Mouse (Mus musculus): ENCODE measurements at regions not wholly inside any gene's neighbourhood (a gene's known extent, or its start where the extent isn't known, plus 50 kb on each side); places are given as distances from the start of the nearest gene placed in this dataset.

GRCm38 (mm10) chr1:186472955-186473354 is 232.8 kb downstream of the Tgfb2 start:
- Histone ChIP-seq H3K4me1 (replicated peaks) (no peaks in the 10 kb centered on the region), H3K27ac (no peak overlapping the region), H3K27me3 (no peaks in the 10 kb centered on the region), H3K4me2 (no peak overlapping the region), H3K9me3 (replicated peaks) (no peaks in the 10 kb centered on the region), H3K36me3 (no peaks in the 10 kb centered on the region), H3K4me3 (no peak overlapping the region), H3K9ac (no peak overlapping the region)
- no peak for ATAC-seq (replicated peaks; ENCODE audit: insufficient number of reproducible peaks, insufficient read depth, low FRiP score, low read depth)
- 58% methylated on average over 10 of the region's 10 CpGs for WGBS

- H3K4me3 ChIP-seq = no peak overlapping the region
- no peaks in the 10 kb centered on the region for H3K27me3 ChIP-seq
- peaks cover 4% of the 10 kb centered on the region; the same call in 1 of the 2 replicates for H3K4me1 ChIP-seq (replicated peaks)
- 86% methylated on average over 5 of the region's 5 CpGs for WGBS
- H3K36me3 ChIP-seq = no peaks in the 10 kb centered on the region
- ATAC-seq (replicated peaks; ENCODE audit: insufficient number of reproducible peaks, insufficient read depth, low FRiP score, low read depth) = no peak
- H3K9me3 ChIP-seq (replicated peaks) = no peaks in the 10 kb centered on the region
- H3K27ac ChIP-seq = no peak overlapping the region
- no peak overlapping the region for H3K4me2 ChIP-seq
- H3K9ac ChIP-seq = no peak overlapping the region
Measured at GRCm38 (mm10) chr1:186465526-186465925, 240.3 kb downstream of the Tgfb2 start.

DNA sequence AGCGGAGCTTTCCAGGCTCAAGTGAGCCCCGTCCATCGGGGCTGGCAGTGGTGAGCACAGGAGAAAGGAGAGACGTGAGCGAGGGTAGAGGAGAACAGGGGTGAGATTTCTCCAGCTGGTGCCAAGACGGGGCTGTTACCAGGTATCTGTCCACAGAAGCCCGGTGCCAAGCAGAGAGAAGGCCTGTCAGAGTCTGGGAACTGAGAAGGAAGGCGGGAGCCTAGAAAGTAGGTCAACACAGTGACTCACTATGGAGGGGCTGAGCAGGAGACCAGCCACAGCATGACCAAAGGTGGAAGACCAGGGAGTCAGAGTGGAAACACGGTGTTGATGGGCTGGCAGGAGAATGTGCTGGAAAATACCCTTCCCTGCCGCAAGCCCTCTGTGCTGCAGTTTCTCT is 245.0 kb downstream of the Tgfb2 start:
- Histone ChIP-seq H3K4me1 (replicated peaks) (peaks cover 9% of the 10 kb centered on the region; the same call in 1 of the 2 replicates), H3K4me3 (no peak overlapping the region), H3K27me3 (no peaks in the 10 kb centered on the region), H3K27ac (no peak overlapping the region), H3K36me3 (no peaks in the 10 kb centered on the region), H3K9ac (no peak overlapping the region), H3K4me2 (no peak overlapping the region), H3K9me3 (replicated peaks) (no peaks in the 10 kb centered on the region)
- peak; percentile 58 for ATAC-seq (replicated peaks; ENCODE audit: insufficient number of reproducible peaks, insufficient read depth, low FRiP score, low read depth)
- WGBS = 59% methylated on average over 10 of the region's 10 CpGs

DNA sequence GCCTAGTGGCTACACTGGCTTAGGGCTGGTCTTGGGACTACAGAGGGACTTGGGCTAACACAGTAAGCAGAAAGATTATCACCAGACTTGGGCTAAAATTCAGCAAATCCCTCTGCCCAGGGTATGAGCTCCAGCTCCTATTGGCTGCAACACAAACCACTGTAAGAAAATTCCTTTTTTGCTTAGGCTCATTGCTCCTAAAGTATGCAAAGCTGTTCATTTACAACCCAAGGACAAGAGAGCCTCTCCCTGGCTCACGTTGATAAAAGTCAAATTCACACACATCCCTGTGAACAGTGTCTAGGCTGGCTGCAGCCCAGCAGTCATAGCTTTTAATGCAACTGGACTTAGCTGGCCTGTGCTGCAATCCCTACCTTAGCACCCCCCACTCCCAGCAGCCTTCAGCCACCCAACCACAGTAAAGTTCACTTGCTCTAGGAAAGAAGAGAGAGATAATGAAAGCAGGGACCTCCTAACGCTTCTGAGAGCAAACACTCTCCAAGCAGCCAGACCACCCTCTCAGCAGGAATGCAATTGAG is 247.6 kb downstream of the Tgfb2 start:
- Histone ChIP-seq H3K9ac (no peak overlapping the region), H3K9me3 (replicated peaks) (no peaks in the 10 kb centered on the region), H3K4me2 (no peak overlapping the region), H3K27ac (no peak overlapping the region), H3K27me3 (no peaks in the 10 kb centered on the region), H3K4me1 (replicated peaks) (peaks cover 9% of the 10 kb centered on the region; the same call in 1 of the 2 replicates), H3K36me3 (no peaks in the 10 kb centered on the region), H3K4me3 (no peak overlapping the region)
- ATAC-seq (replicated peaks; ENCODE audit: insufficient number of reproducible peaks, insufficient read depth, low FRiP score, low read depth) = no peak
- WGBS = 18% methylated on average over 2 of the region's 2 CpGs

DNA sequence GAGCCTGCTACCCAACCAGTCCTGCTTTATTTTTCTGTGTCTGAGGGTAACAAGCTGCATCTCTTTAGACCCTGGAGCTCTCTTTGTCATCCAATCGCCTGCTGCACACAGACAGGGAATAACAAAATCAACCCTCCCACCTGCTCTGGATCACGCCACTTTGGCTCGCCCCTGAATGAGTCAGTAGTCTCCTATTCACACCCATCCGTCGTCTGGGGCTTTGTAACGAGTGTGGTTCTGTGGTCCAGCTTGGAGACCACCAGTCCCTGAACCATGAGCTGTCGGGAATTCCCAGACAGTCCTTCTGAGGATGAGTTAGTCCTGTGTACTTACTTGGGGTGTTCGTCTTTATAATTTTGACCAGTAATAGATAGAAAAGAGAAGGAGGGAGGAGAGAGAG is 248.7 kb downstream of the Tgfb2 start:
- Histone ChIP-seq H3K9ac (no peak overlapping the region), H3K36me3 (no peaks in the 10 kb centered on the region), H3K27me3 (no peaks in the 10 kb centered on the region), H3K4me3 (no peak overlapping the region), H3K4me1 (replicated peaks) (peaks cover 9% of the 10 kb centered on the region; the same call in 1 of the 2 replicates), H3K9me3 (replicated peaks) (no peaks in the 10 kb centered on the region), H3K4me2 (no peak overlapping the region), H3K27ac (no peak overlapping the region)
- WGBS = 85% methylated on average over 8 of the region's 8 CpGs
- ATAC-seq (replicated peaks; ENCODE audit: insufficient number of reproducible peaks, insufficient read depth, low FRiP score, low read depth) = no peak

GRCm38 (mm10) chr1:186456131-186456530 is 249.7 kb downstream of the Tgfb2 start:
- Histone ChIP-seq H3K36me3 (no peaks in the 10 kb centered on the region), H3K4me1 (replicated peaks) (peaks cover 9% of the 10 kb centered on the region; the same call in 1 of the 2 replicates), H3K4me3 (no peak overlapping the region), H3K4me2 (no peak overlapping the region), H3K27ac (no peak overlapping the region), H3K9me3 (replicated peaks) (no peaks in the 10 kb centered on the region), H3K9ac (no peak overlapping the region), H3K27me3 (no peaks in the 10 kb centered on the region)
- ATAC-seq (replicated peaks; ENCODE audit: insufficient number of reproducible peaks, insufficient read depth, low FRiP score, low read depth) = no peak
- WGBS = 95% methylated on average over 3 of the region's 3 CpGs

DNA sequence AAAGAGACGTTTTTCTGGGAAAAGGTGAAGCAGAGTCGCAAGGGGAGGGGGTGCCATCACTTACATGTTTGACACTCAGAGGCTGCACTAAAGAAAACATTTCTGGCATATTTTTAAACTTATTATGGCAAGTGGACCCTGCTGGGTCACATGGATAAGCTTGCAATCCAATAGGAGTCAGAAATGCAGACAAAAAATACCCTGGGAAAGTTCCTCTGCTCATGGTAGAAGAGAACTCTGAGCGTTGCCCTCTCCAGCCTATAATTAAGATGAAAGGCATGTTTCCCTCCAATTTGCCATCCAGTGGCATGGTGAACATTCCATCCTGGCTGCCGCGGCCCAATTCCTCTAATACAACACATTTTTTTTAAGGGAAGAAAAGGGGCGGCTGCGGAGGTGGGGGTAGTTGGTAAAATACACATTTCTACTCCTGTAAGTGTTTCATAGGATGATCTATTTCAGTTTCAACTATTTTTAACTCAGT is 250.6 kb downstream of the Tgfb2 start:
- Histone ChIP-seq H3K4me2 (no peak overlapping the region), H3K27ac (no peak overlapping the region), H3K27me3 (no peaks in the 10 kb centered on the region), H3K36me3 (no peaks in the 10 kb centered on the region), H3K9me3 (replicated peaks) (no peaks in the 10 kb centered on the region), H3K4me1 (replicated peaks) (0 out of 2 replicates have a peak, but pooled peaks cover 4% of the 10 kb centered on the region), H3K9ac (no peak overlapping the region), H3K4me3 (no peak overlapping the region)
- 72% methylated on average over 7 of the region's 7 CpGs for WGBS
- no peak for ATAC-seq (replicated peaks; ENCODE audit: insufficient number of reproducible peaks, insufficient read depth, low FRiP score, low read depth)

DNA sequence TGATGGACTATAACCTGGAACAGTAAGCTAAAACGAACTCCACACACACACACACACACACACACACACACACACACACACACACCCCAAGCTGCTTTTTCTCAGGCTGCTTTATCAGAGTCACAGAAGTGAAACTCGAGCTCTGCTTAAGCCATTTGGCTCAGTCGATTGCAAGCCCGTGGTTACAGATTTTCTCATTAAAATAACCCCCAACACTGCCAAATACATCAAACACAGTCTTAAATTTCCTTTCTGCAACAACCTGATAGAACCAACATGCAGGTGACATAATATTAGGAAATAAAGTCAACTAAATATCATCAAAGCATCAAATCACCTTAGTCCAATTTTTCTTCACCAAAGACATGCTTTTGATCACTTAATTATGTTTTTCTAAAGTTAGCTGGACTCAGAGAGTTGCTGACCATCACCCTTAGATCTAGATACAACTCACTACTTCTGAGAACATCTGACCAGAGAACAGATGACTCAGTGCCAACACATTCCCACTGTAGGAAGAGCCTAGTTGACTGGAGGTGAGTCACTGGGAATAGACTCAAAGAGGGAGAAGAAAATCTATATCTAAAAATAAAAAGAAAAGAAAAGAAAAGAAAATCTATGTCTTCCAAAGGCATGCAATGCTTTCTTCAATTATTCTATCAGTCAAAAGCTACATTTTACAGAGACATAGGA is 251.2 kb downstream of the Tgfb2 start:
- 0 out of 2 replicates have a peak, but pooled peaks cover 4% of the 10 kb centered on the region for H3K4me1 ChIP-seq (replicated peaks)
- no peak for ATAC-seq (replicated peaks; ENCODE audit: insufficient number of reproducible peaks, insufficient read depth, low FRiP score, low read depth)
- no peak overlapping the region for H3K4me3 ChIP-seq
- no peak overlapping the region for H3K27ac ChIP-seq
- H3K36me3 ChIP-seq = no peaks in the 10 kb centered on the region
- no peaks in the 10 kb centered on the region for H3K9me3 ChIP-seq (replicated peaks)
- no peaks in the 10 kb centered on the region for H3K27me3 ChIP-seq
- no peak overlapping the region for H3K9ac ChIP-seq
- no peak overlapping the region for H3K4me2 ChIP-seq
- 29% methylated on average over 4 of the region's 4 CpGs for WGBS

DNA sequence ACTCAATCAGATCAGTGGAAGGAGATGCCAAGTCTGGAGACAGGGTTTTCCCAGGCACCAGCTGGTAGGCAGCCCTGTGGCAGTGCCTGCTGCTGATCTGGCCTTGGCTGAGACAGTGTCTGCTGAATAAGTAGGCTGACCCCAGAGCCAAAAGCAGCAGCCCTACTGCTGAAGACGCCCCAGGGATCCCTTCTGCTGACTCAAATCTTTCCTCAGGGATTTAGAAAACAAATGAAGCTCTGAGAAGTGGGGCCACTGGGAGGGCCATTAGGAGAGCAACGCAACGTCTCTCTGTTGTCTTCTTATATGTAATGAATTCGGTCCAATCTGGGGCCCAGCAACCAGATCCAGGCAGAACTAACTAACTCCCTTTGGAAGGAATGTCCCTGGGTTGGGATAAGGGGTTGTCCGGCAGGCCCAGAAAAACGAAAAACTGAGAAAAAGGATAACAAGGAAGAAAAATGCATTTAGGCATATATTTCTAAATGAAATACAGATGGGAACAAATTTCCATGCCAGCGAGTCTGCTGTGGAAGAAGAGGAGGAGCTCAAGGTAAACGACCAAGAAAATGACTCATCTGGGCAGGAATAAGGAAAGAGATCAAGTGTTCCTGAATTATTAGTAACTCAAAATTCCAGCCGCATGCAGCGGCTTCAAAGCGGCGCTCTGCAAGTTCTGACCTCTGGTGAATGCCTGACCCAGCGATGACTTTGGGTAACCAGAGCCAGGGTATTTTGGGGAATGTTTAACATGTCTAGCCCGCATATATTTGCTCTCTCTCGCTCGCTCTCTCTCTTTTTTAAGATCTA is 256.7 kb downstream of the Tgfb2 start:
- Histone ChIP-seq H3K4me2 (no peak overlapping the region), H3K27ac (peak overlapping the region; percentile 19; the same call in 1 of the 2 replicates)
- ATAC-seq (replicated peaks; ENCODE audit: insufficient number of reproducible peaks, insufficient read depth, low FRiP score, low read depth) = no peak

DNA sequence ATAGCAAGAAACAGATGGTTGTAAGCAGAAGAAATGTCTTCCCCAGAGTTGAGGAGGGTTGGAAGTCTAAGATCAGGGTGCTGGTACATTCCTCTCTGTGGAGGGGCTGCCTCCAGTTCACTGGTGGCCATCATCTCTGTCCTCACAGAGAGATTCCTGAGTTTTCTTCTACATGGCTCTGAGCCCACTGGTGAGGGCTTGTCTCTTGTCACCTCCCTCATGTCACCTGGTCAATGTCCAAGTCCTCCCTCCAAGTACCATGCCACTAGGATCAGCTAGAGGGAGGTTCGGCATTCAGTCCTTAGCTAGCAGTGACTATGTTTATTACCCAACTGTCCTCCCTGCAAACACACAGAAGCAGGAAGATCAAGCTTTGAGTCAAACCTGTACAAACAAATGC is 258.3 kb downstream of the Tgfb2 start:
- H3K9me3 ChIP-seq (replicated peaks) = no peaks in the 10 kb centered on the region
- H3K27me3 ChIP-seq = no peaks in the 10 kb centered on the region; the same call in 1 of the 2 replicates
- no peak for ATAC-seq (replicated peaks; ENCODE audit: insufficient number of reproducible peaks, insufficient read depth, low FRiP score, low read depth)
- peaks cover 18% of the 10 kb centered on the region for H3K4me1 ChIP-seq (replicated peaks)
- H3K27ac ChIP-seq = no peak overlapping the region
- H3K4me3 ChIP-seq = no peak overlapping the region
- H3K4me2 ChIP-seq = no peak overlapping the region
- H3K9ac ChIP-seq = no peak overlapping the region
- H3K36me3 ChIP-seq = no peaks in the 10 kb centered on the region
- 38% methylated on average over 1 of the region's 1 CpGs for WGBS

More for the DNA sequence above, 256.7 kb downstream of the Tgfb2 start:
- H3K9me3 ChIP-seq (replicated peaks) = no peaks in the 10 kb centered on the region
- no peaks in the 10 kb centered on the region for H3K36me3 ChIP-seq
- no peaks in the 10 kb centered on the region; the same call in 1 of the 2 replicates for H3K27me3 ChIP-seq
- H3K4me3 ChIP-seq = no peak overlapping the region
- peaks cover 15% of the 10 kb centered on the region for H3K4me1 ChIP-seq (replicated peaks)
- WGBS = 57% methylated on average over 16 of the region's 16 CpGs
- H3K9ac ChIP-seq = no peak overlapping the region

- H3K9ac ChIP-seq = no peak overlapping the region
- peaks cover 18% of the 10 kb centered on the region for H3K4me1 ChIP-seq (replicated peaks)
- no peaks in the 10 kb centered on the region for H3K9me3 ChIP-seq (replicated peaks)
- peak overlapping the region; percentile 26; the same call in 1 of the 2 replicates for H3K4me2 ChIP-seq
- no peak overlapping the region for H3K4me3 ChIP-seq
- no peaks in the 10 kb centered on the region; the same call in 1 of the 2 replicates for H3K27me3 ChIP-seq
- 25% methylated on average over 5 of the region's 5 CpGs for WGBS
- peak; percentile 55; the same call in 1 of the 2 replicates for ATAC-seq (replicated peaks; ENCODE audit: insufficient number of reproducible peaks, insufficient read depth, low FRiP score, low read depth)
- H3K36me3 ChIP-seq = no peaks in the 10 kb centered on the region
- no peak overlapping the region for H3K27ac ChIP-seq
Measured at GRCm38 (mm10) chr1:186444701-186445131, 261.1 kb downstream of the Tgfb2 start.

Measured in heart, embryonic 15.5 days (tissue).